Mouse (Mus musculus) lung, postnatal 0 days (tissue): ENCODE measurements around the gene Qk.

Source experiments
- CTCF ChIP-seq: IDR thresholded peaks from 2 replicates; pipeline ENCODE4 v1.5.1; 2016; ENCODE audit warnings: antibody characterized with exemption, mild to moderate bottlenecking
- EP300 ChIP-seq: IDR thresholded peaks from 2 replicates; pipeline ENCODE4 v1.6.1; 2016; ENCODE audit warnings: antibody characterized with exemption, mild to moderate bottlenecking, control low read depth

DNA sequence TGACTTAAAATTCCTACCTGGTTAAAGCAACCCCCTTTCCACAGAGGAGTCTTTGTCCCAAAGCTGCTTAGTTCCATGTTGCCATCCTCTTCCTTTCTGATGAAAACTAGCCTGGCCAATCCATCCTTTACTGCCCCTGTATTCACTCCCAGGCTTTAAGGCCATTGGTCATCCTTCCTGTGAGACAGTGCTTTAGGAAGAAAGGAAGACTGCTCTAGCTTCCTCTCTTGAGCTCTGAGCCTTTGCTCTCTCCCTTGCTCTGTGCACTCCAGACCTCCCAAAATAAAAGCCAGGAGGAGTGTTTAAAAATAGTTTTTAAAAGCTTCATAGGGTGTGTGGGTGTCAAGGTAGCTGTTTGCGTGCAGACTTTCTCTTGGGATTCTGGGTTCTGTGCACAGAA is 14.8 kb upstream of the Qk start:
- TF ChIP-seq CTCF (no peak), EP300 (no peak)
